Mouse (Mus musculus): Measurements from ENCODE around the gene Snx30.
"Not testable (repeated sequence)": the region's sequence is repeated elsewhere in the genome, so short reads cannot be mapped to it uniquely, and the experiment has no call there.

Snx30 gene

GRCm38 (mm10) chr4:59793626-59794025, 12.0 kb upstream of the Snx30 start:
- DNase-seq (ENCODE audit: extremely low read depth, low read depth, low spot score): not testable (repeated sequence)

GRCm38 (mm10) chr4:59794116-59794515, 11.5 kb upstream of the Snx30 start:
- DNase-seq (ENCODE audit: extremely low read depth, low read depth, low spot score): no peak

GRCm38 (mm10) chr4:59795788-59796455, 9.7 kb upstream of the Snx30 start:
- no peak for DNase-seq (ENCODE audit: extremely low read depth, low read depth, low spot score)

- DNase-seq (ENCODE audit: extremely low read depth, low read depth, low spot score): no peak
These were observed 5.5 kb upstream of the Snx30 start for GRCm38 (mm10) chr4:59800181-59800580.

- DNase-seq (ENCODE audit: extremely low read depth, low read depth, low spot score): no peak
These were observed 4.2 kb upstream of the Snx30 start, which contains the start of gene Inip for GRCm38 (mm10) chr4:59801489-59801888. Inip (minus strand) TSS chr4:59801589.

- DNase-seq (ENCODE audit: extremely low read depth, low read depth, low spot score): no peak
These were observed 3.5 kb upstream of the Snx30 start for GRCm38 (mm10) chr4:59802107-59802506.

- DNase-seq (ENCODE audit: extremely low read depth, low read depth, low spot score): no peak
These were observed 2.8 kb upstream of the Snx30 start for GRCm38 (mm10) chr4:59802792-59803191.

GRCm38 (mm10) chr4:59803358-59803757, 2.3 kb upstream of the Snx30 start:
- DNase-seq (ENCODE audit: extremely low read depth, low read depth, low spot score): no peak

- DNase-seq (ENCODE audit: extremely low read depth, low read depth, low spot score): no peak
These were observed 886 bp upstream of the Snx30 start for GRCm38 (mm10) chr4:59804754-59805153.

GRCm38 (mm10) chr4:59805968-59806878, 583 bp downstream of the Snx30 start:
- no peak for DNase-seq (ENCODE audit: extremely low read depth, low read depth, low spot score)

GRCm38 (mm10) chr4:59806879-59807195, 1.2 kb downstream of the Snx30 start:
- no peak for DNase-seq (ENCODE audit: extremely low read depth, low read depth, low spot score)

- DNase-seq (ENCODE audit: extremely low read depth, low read depth, low spot score): no peak
These were observed 1.9 kb downstream of the Snx30 start for GRCm38 (mm10) chr4:59807521-59807920.

GRCm38 (mm10) chr4:59808396-59808795, 2.8 kb downstream of the Snx30 start:
- DNase-seq (ENCODE audit: extremely low read depth, low read depth, low spot score): no peak

GRCm38 (mm10) chr4:59814094-59814493, 8.5 kb downstream of the Snx30 start:
- DNase-seq (ENCODE audit: extremely low read depth, low read depth, low spot score): no peak

GRCm38 (mm10) chr4:59815121-59815810, 9.6 kb downstream of the Snx30 start:
- no peak for DNase-seq (ENCODE audit: extremely low read depth, low read depth, low spot score)

GRCm38 (mm10) chr4:59816016-59816415, 10.4 kb downstream of the Snx30 start:
- no peak for DNase-seq (ENCODE audit: extremely low read depth, low read depth, low spot score)

GRCm38 (mm10) chr4:59816477-59816876, 10.8 kb downstream of the Snx30 start:
- no peak for DNase-seq (ENCODE audit: extremely low read depth, low read depth, low spot score)

GRCm38 (mm10) chr4:59817790-59818189, 12.2 kb downstream of the Snx30 start:
- no peak for DNase-seq (ENCODE audit: extremely low read depth, low read depth, low spot score)

GRCm38 (mm10) chr4:59818498-59818897, 12.9 kb downstream of the Snx30 start:
- no peak for DNase-seq (ENCODE audit: extremely low read depth, low read depth, low spot score)

GRCm38 (mm10) chr4:59819054-59819472, 13.4 kb downstream of the Snx30 start:
- DNase-seq (ENCODE audit: extremely low read depth, low read depth, low spot score): peak; percentile 63

GRCm38 (mm10) chr4:59819477-59820022, 13.9 kb downstream of the Snx30 start:
- no peak for DNase-seq (ENCODE audit: extremely low read depth, low read depth, low spot score)
